Mouse (Mus musculus) CH12.LX (cell line): ENCODE results near the gene Edem2.

Source experiments
- CTCF ChIP-seq, 2 experiments: IDR thresholded peaks in 1 of 2; conservative IDR thresholded peaks in 1 of 2; 2 replicates each; pipeline ENCODE4 v1.5.1; 2011 to 2012; ENCODE audit warnings: low read depth in 2 of 2, low read length in 2 of 2, improper control_type of control experiment in 1 of 2, inconsistent platforms in 1 of 2, mild to moderate bottlenecking in 1 of 2, moderate library complexity in 1 of 2
- NRF1 ChIP-seq: IDR thresholded peaks from 2 replicates; pipeline ENCODE4 v1.6.1; 2014; ENCODE audit warnings: low read depth, mild to moderate bottlenecking, inconsistent platforms, low read length, improper control_type of control experiment, moderate library complexity
- POLR2A ChIP-seq: IDR thresholded peaks from 2 replicates; pipeline ENCODE4 v1.6.1; 2011; ENCODE audit warnings: low read depth, mild to moderate bottlenecking, improper control_type of control experiment, low read length
- TBP ChIP-seq: conservative IDR thresholded peaks from 2 replicates; pipeline ENCODE4 v1.6.1; 2011; ENCODE audit warnings: low read depth, low read length, improper control_type of control experiment
- TCF12 ChIP-seq: IDR thresholded peaks from 2 replicates; pipeline ENCODE4 v1.6.1; 2014; ENCODE audit warnings: low read depth, mild to moderate bottlenecking, inconsistent platforms, low read length, improper control_type of control experiment

- TF ChIP-seq TCF12 (no peak), TBP (no peak), NRF1 (no peak), POLR2A (no peak), CTCF (conservative IDR thresholded peaks at IDR 0.05 in 1 of 2, IDR thresholded peaks at IDR 0.05 in 1 of 2; ENCODE audit: low read depth in 2 of 2, low read length in 2 of 2) (no peak)
These were observed 48.4 kb upstream of the Edem2 start for GRCm38 (mm10) chr2:155777688-155777985.
